Mouse (Mus musculus) lung, embryonic 16.5 days (tissue): ENCODE measurements at regions not wholly inside any gene's neighbourhood (a gene's known extent, or its start where the extent isn't known, plus 50 kb on each side); places are given as distances from the start of the nearest gene placed in this dataset.

Experiments used
- ATAC-seq: fragments of 200-750 bp; cut with Nextera tagmentation; 2 replicates; pipeline ENCODE4 v1.8.0; 2017; ENCODE audit warnings: low read depth, mild to moderate bottlenecking, moderate library complexity
- H3K27ac ChIP-seq: fragments of 300-500 bp; sonication (generic); 2 replicates; pipeline ENCODE4 v1.5.1; 2014; ENCODE audit warnings: mild to moderate bottlenecking, control low read depth, low read length
- H3K27me3 ChIP-seq: fragments of 300-500 bp; sonication (generic); 2 replicates; pipeline ENCODE4 v1.6.1; 2014; ENCODE audit warnings: low read depth, low read length, mixed read lengths; ENCODE audit not compliant: control insufficient read depth, insufficient read depth
- H3K36me3 ChIP-seq: fragments of 300-500 bp; sonication (generic); 2 replicates; pipeline ENCODE4 v1.6.1; 2014; ENCODE audit warnings: low read length; ENCODE audit not compliant: control insufficient read depth, insufficient read depth
- H3K4me1 ChIP-seq: fragments of 300-500 bp; sonication (generic); replicated peaks from 2 replicates; pipeline ENCODE4 v1.6.1; 2014; ENCODE audit warnings: low read length, mixed read lengths; ENCODE audit not compliant: control insufficient read depth, insufficient read depth
- H3K4me2 ChIP-seq: fragments of 300-500 bp; sonication (generic); 2 replicates; pipeline ENCODE4 v1.6.1; 2014; ENCODE audit warnings: low read depth, low read length, control low read depth
- H3K4me3 ChIP-seq: fragments of 300-500 bp; sonication (generic); 2 replicates; pipeline ENCODE4 v1.5.1; 2014; ENCODE audit warnings: mild to moderate bottlenecking, low read length, control low read depth
- H3K9ac ChIP-seq: fragments of 300-500 bp; sonication (generic); 2 replicates; pipeline ENCODE4 v1.6.1; 2014; ENCODE audit warnings: low read length, control low read depth
- H3K9me3 ChIP-seq: fragments of 300-500 bp; sonication (generic); 2 replicates; pipeline ENCODE4 v1.6.1; 2016; ENCODE audit warnings: low read length; ENCODE audit not compliant: control insufficient read depth
- WGBS: fragments of 180-500 bp; shearing (Covaris S2); extraction: QIAGEN DNeasy Blood & Tissue Kit; methylation state at CpG from one replicate; pipeline ENCODE4 v1.1.7; 2014; 5-methylcytosine and 5-hydroxymethylcytosine counted together

- ATAC-seq, result no peak
- 42% methylated on average over 4 of the region's 4 CpGs for WGBS
- no peak overlapping the region for H3K4me3 ChIP-seq
These were observed 91.1 kb upstream of the Sox4 start for GRCm38 (mm10) chr13:29044655-29045054.

GRCm38 (mm10) chr13:29040331-29040730 is 86.8 kb upstream of the Sox4 start:
- Histone ChIP-seq H3K27ac (no peak overlapping the region), H3K4me3 (no peak overlapping the region), H3K27me3 (no peaks in the 10 kb centered on the region), H3K36me3 (no peaks in the 10 kb centered on the region), H3K9me3 (no peaks in the 10 kb centered on the region), H3K4me1 (no peaks in the 10 kb centered on the region), H3K9ac (no peak overlapping the region), H3K4me2 (no peak overlapping the region)
- 79% methylated on average over 5 of the region's 5 CpGs for WGBS
- no peak for ATAC-seq

More at GRCm38 (mm10) chr13:29044655-29045054, 91.1 kb upstream of the Sox4 start:
- Histone ChIP-seq H3K27ac (no peak overlapping the region), H3K9ac (no peak overlapping the region), H3K27me3 (no peaks in the 10 kb centered on the region), H3K36me3 (no peaks in the 10 kb centered on the region), H3K4me2 (no peak overlapping the region), H3K9me3 (no peaks in the 10 kb centered on the region), H3K4me1 (peaks cover 4% of the 10 kb centered on the region; the same call in 1 of the 2 replicates)

- no peak overlapping the region for H3K4me2 ChIP-seq
- H3K9ac ChIP-seq, result no peak overlapping the region
- H3K27me3 ChIP-seq, result no peaks in the 10 kb centered on the region
- H3K36me3 ChIP-seq, result no peaks in the 10 kb centered on the region
- no peaks in the 10 kb centered on the region for H3K9me3 ChIP-seq
- no peak overlapping the region for H3K4me3 ChIP-seq
- WGBS, result 59% methylated on average over 4 of the region's 4 CpGs
- peaks cover 5% of the 10 kb centered on the region; the same call in 1 of the 2 replicates for H3K4me1 ChIP-seq
- peak overlapping the region; percentile 73 for H3K27ac ChIP-seq
- peak; percentile 53; the same call in 1 of the 2 replicates for ATAC-seq
These were observed 81.4 kb upstream of the Sox4 start for GRCm38 (mm10) chr13:29034904-29035303.

GRCm38 (mm10) chr13:29034444-29034843 is 80.9 kb upstream of the Sox4 start:
- Histone ChIP-seq H3K4me2 (no peak overlapping the region), H3K27me3 (no peaks in the 10 kb centered on the region), H3K4me1 (peaks cover 5% of the 10 kb centered on the region; the same call in 1 of the 2 replicates), H3K9ac (no peak overlapping the region), H3K4me3 (no peak overlapping the region), H3K36me3 (no peaks in the 10 kb centered on the region), H3K9me3 (no peaks in the 10 kb centered on the region), H3K27ac (peak overlapping the region; percentile 73; the same call in 1 of the 2 replicates)
- WGBS, result 39% methylated on average over 8 of the region's 8 CpGs
- peak; percentile 98 for ATAC-seq

- H3K27ac ChIP-seq, result no peak overlapping the region
- H3K9ac ChIP-seq, result no peak overlapping the region
- WGBS, result 95% methylated on average over 10 of the region's 10 CpGs
These were observed 73.6 kb upstream of the Sox4 start for GRCm38 (mm10) chr13:29027146-29027545.

GRCm38 (mm10) chr13:29023486-29023885 is 70.0 kb upstream of the Sox4 start:
- 60% methylated on average over 1 of the region's 1 CpGs for WGBS
- H3K9me3 ChIP-seq, result no peaks in the 10 kb centered on the region
- ATAC-seq, result no peak

More at GRCm38 (mm10) chr13:29027146-29027545, 73.6 kb upstream of the Sox4 start:
- Histone ChIP-seq H3K4me2 (no peak overlapping the region), H3K4me3 (no peak overlapping the region), H3K4me1 (peaks cover 3% of the 10 kb centered on the region; the same call in 1 of the 2 replicates), H3K9me3 (no peaks in the 10 kb centered on the region), H3K36me3 (no peaks in the 10 kb centered on the region), H3K27me3 (no peaks in the 10 kb centered on the region)
- ATAC-seq, result no peak

GRCm38 (mm10) chr13:29019839-29020238 is 66.3 kb upstream of the Sox4 start:
- Histone ChIP-seq H3K9me3 (no peaks in the 10 kb centered on the region), H3K4me3 (no peak overlapping the region), H3K36me3 (no peaks in the 10 kb centered on the region), H3K9ac (no peak overlapping the region), H3K27me3 (no peaks in the 10 kb centered on the region), H3K4me2 (no peak overlapping the region), H3K27ac (no peak overlapping the region), H3K4me1 (no peaks in the 10 kb centered on the region)
- ATAC-seq, result no peak
- WGBS, result 87% methylated on average over 3 of the region's 3 CpGs

More at GRCm38 (mm10) chr13:29023486-29023885, 70.0 kb upstream of the Sox4 start:
- H3K4me1 ChIP-seq, result no peaks in the 10 kb centered on the region
- H3K4me3 ChIP-seq, result no peak overlapping the region
- H3K27ac ChIP-seq, result no peak overlapping the region
- no peak overlapping the region for H3K9ac ChIP-seq
- no peak overlapping the region for H3K4me2 ChIP-seq
- H3K36me3 ChIP-seq, result no peaks in the 10 kb centered on the region
- H3K27me3 ChIP-seq, result no peaks in the 10 kb centered on the region

- H3K27me3 ChIP-seq, result no peaks in the 10 kb centered on the region
- no peaks in the 10 kb centered on the region for H3K4me1 ChIP-seq
- no peak overlapping the region for H3K4me2 ChIP-seq
- no peak overlapping the region for H3K4me3 ChIP-seq
- no peak overlapping the region for H3K27ac ChIP-seq
- no peaks in the 10 kb centered on the region for H3K9me3 ChIP-seq
- H3K36me3 ChIP-seq, result no peaks in the 10 kb centered on the region
- ATAC-seq, result no peak
- H3K9ac ChIP-seq, result no peak overlapping the region
- 77% methylated on average over 25 of the region's 25 CpGs for WGBS
These were observed 62.7 kb upstream of the Sox4 start for GRCm38 (mm10) chr13:29016145-29016651.

GRCm38 (mm10) chr13:29015605-29015994 is 62.1 kb upstream of the Sox4 start:
- ATAC-seq, result no peak
- Histone ChIP-seq H3K27ac (no peak overlapping the region), H3K4me2 (no peak overlapping the region), H3K4me1 (no peaks in the 10 kb centered on the region), H3K4me3 (no peak overlapping the region), H3K9me3 (no peaks in the 10 kb centered on the region), H3K9ac (no peak overlapping the region), H3K27me3 (no peaks in the 10 kb centered on the region), H3K36me3 (no peaks in the 10 kb centered on the region)
- WGBS, result 71% methylated on average over 9 of the region's 9 CpGs
